Mouse (Mus musculus): ENCODE results near the gene Cd164l2. TPM values are rescaled to one million over a fixed set of nuclear protein-coding genes. Genes with fewer than 3 reads are reported as not detected.

Gene Cd164l2
- polyA plus RNA-seq, 1 experiment from 2014 or later: 0.93 TPM

- H3K36me3 ChIP-seq (ENCODE audit: control insufficient read depth, insufficient read depth, low read length): peaks cover 7% of the 10 kb centered on the region
- 98% methylated on average over 3 of the region's 3 CpGs for WGBS
- H3K4me1 ChIP-seq (replicated peaks; ENCODE audit: control insufficient read depth, insufficient read depth, low read length): no peaks in the 10 kb centered on the region
- no peak overlapping the region for H3K27ac ChIP-seq (ENCODE audit: low read depth, low read length)
- H3K9ac ChIP-seq (ENCODE audit: low read depth, low read length): no peak overlapping the region
- no peak overlapping the region for H3K4me2 ChIP-seq (replicated peaks; ENCODE audit: low read depth, low read length)
- H3K4me3 ChIP-seq (ENCODE audit: low read depth, low read length): no peak overlapping the region
- H3K9me3 ChIP-seq (ENCODE audit: control insufficient read depth, low read length): no peaks in the 10 kb centered on the region
- no peak for ATAC-seq (ENCODE audit: low FRiP score)
- H3K27me3 ChIP-seq (ENCODE audit: control insufficient read depth, insufficient read depth, low read length): no peaks in the 10 kb centered on the region
- no peak for DNase-seq (ENCODE audit: low spot score)
Observed at GRCm38 (mm10) chr4:133269596-133269995, 57.7 kb downstream of the Cd164l2 start.

DNA sequence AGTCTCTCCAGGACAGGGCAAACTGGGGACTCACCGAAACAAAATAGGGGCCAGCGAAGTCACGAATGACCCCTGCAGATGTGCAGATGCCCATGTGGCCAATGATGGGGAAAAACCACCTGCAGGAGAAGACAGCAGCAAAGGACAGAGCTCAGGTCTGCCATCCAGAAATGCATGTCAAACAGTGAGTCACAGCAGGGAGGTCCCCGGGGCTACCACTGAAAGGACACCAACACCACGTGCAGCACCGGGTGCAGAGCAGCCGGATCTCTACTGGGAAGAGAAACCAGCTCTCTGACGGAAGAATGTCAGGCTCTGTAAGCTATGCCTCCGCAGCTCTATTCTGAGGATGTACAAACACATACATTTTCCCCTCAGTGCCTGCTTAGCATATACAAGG lies 59.0 kb downstream of the Cd164l2 start:
- 90% methylated on average over 9 of the region's 9 CpGs for WGBS

More for the DNA sequence above, 59.0 kb downstream of the Cd164l2 start:
- H3K9me3 ChIP-seq (ENCODE audit: control insufficient read depth, low read length): no peaks in the 10 kb centered on the region
- no peak overlapping the region for H3K4me3 ChIP-seq (ENCODE audit: low read depth, low read length)
- no peaks in the 10 kb centered on the region for H3K27me3 ChIP-seq (ENCODE audit: control insufficient read depth, insufficient read depth, low read length)
- ATAC-seq (ENCODE audit: low FRiP score) (no peak), DNase-seq (ENCODE audit: low spot score) (no peak)
- H3K36me3 ChIP-seq (ENCODE audit: control insufficient read depth, insufficient read depth, low read length): peaks cover 3% of the 10 kb centered on the region
- H3K9ac ChIP-seq (ENCODE audit: low read depth, low read length): no peak overlapping the region
- no peak overlapping the region for H3K4me2 ChIP-seq (replicated peaks; ENCODE audit: low read depth, low read length)
- no peak overlapping the region for H3K27ac ChIP-seq (ENCODE audit: low read depth, low read length)
- no peaks in the 10 kb centered on the region for H3K4me1 ChIP-seq (replicated peaks; ENCODE audit: control insufficient read depth, insufficient read depth, low read length)

Other genes with a start within 250 kb of the Cd164l2 start
- gene Fgr, start 238.0 kb upstream of the Cd164l2 start, polyA plus RNA-seq (2014; fragmentation: Nextera tagmentation; extraction: Ambion mirVana): 0.08 and 0.34 TPM in 2 replicates
- gene Ahdc1, start 200.9 kb upstream of the Cd164l2 start, polyA plus RNA-seq (2014; fragmentation: Nextera tagmentation; extraction: Ambion mirVana): 6.8 and 9.0 TPM in 2 replicates
- 34.6 and 58.4 TPM in 2 replicates for gene Wasf2, start 81.6 kb upstream of the Cd164l2 start, polyA plus RNA-seq (2014; fragmentation: Nextera tagmentation; extraction: Ambion mirVana)
- gene Gpr3, start 405 bp downstream of the Cd164l2 start, polyA plus RNA-seq (2014; fragmentation: Nextera tagmentation; extraction: Ambion mirVana): 0.19 and 0.50 TPM in 2 replicates
- gene Map3k6, start 28.7 kb downstream of the Cd164l2 start, polyA plus RNA-seq (2014; fragmentation: Nextera tagmentation; extraction: Ambion mirVana): 2.7 and 3.0 TPM in 2 replicates
- 0.59 and 1.2 TPM in 2 replicates for gene Sytl1, start 51.0 kb downstream of the Cd164l2 start, polyA plus RNA-seq (2014; fragmentation: Nextera tagmentation; extraction: Ambion mirVana)
- 80.7 and 82.8 TPM in 2 replicates for gene Tmem222, start 65.7 kb downstream of the Cd164l2 start, polyA plus RNA-seq (2014; fragmentation: Nextera tagmentation; extraction: Ambion mirVana)
- gene Wdtc1, start 141.3 kb downstream of the Cd164l2 start, polyA plus RNA-seq (2014; fragmentation: Nextera tagmentation; extraction: Ambion mirVana): 21.6 and 23.4 TPM in 2 replicates
- 5.7 and 5.8 TPM in 2 replicates for gene Slc9a1, start 157.6 kb downstream of the Cd164l2 start, polyA plus RNA-seq (2014; fragmentation: Nextera tagmentation; extraction: Ambion mirVana)